Mouse (Mus musculus) spleen, adult 2 months (tissue): ENCODE data around the gene Olfr646.

Experiments used
- CTCF ChIP-seq: fragments of 200-500 bp; IDR thresholded peaks from 2 replicates; pipeline ENCODE4 v1.5.1; 2011; ENCODE audit warnings: mild to moderate bottlenecking, inconsistent platforms; ENCODE audit not compliant: insufficient read depth, insufficient read length, insufficient replicate concordance; ENCODE audit errors: extremely low read depth
- POLR2A ChIP-seq: fragments of 200-500 bp; IDR thresholded peaks from 2 replicates; pipeline ENCODE4 v1.6.1; 2011; ENCODE audit warnings: low read depth, low read length, inconsistent platforms

GRCm38 (mm10) chr7:104085365-104085764 lies 19.3 kb upstream of the Olfr646 start, which contains the start of gene Olfr645:
- TF ChIP-seq POLR2A (no peak), CTCF (no peak)
